In genomic region chr7:113915936-113916335, GRCm38 (mm10) we compare ENCODE assay signal across 22 mouse cellular contexts.
DNase-seq lines count a peak whose midpoint lies in the region; ATAC-seq lines count a peak whose summit lies in the region.
"Had no signal": no experiment of that assay in that cellular context is flagged by ENCODE, and none has a peak within 500 bp of the region (broad histone marks: within the 10 kb centered on the region; RNA-seq: fewer than 3 reads in every experiment).

No protein-coding gene starts in this region.

- H3K4me1 ChIP-seq in embryonic facial prominence, embryonic 14.5 days (ENCODE audit: control insufficient read depth, insufficient read depth, low read length): no peaks in the 10 kb centered on the region
- no peaks in the 10 kb centered on the region for H3K4me1 ChIP-seq in forebrain, embryonic 10.5 days
- no peaks in the 10 kb centered on the region for H3K4me1 ChIP-seq in midbrain, embryonic 11.5 days (ENCODE audit: control insufficient read depth, insufficient read depth, low read length)

- H3K27me3 ChIP-seq in embryonic facial prominence, embryonic 14.5 days (replicated peaks; ENCODE audit: control insufficient read depth, insufficient read depth, low read length): no peaks in the 10 kb centered on the region
- no peaks in the 10 kb centered on the region for H3K27me3 ChIP-seq in forebrain, embryonic 10.5 days (ENCODE audit: poor library complexity, severe bottlenecking)
- no peaks in the 10 kb centered on the region for H3K27me3 ChIP-seq in midbrain, embryonic 11.5 days (ENCODE audit: control insufficient read depth, insufficient read depth, low read length)
- H3K27me3 ChIP-seq: forebrain, embryonic 15.5 days had no signal

- H3K27ac ChIP-seq in embryonic facial prominence, embryonic 14.5 days (replicated peaks; ENCODE audit: low read depth, low read length): peak overlapping the region; percentile 48; the same call in 1 of the 2 replicates
- no peak overlapping the region for H3K27ac ChIP-seq in forebrain, embryonic 10.5 days
- H3K27ac ChIP-seq in midbrain, embryonic 11.5 days (ENCODE audit: low read depth, low read length): no peak overlapping the region
- H3K27ac ChIP-seq: forebrain, embryonic 15.5 days; liver, embryonic 14.5 days had no signal

- H3K9me3 ChIP-seq in embryonic facial prominence, embryonic 14.5 days (ENCODE audit: control insufficient read depth, low read length): peaks cover 10% of the 10 kb centered on the region
- H3K9me3 ChIP-seq in forebrain, embryonic 10.5 days: no peaks in the 10 kb centered on the region
- no peaks in the 10 kb centered on the region for H3K9me3 ChIP-seq in midbrain, embryonic 11.5 days (ENCODE audit: control insufficient read depth, low read length)
- H3K9me3 ChIP-seq: forebrain, embryonic 15.5 days had no signal

- no peak overlapping the region for H3K4me2 ChIP-seq in embryonic facial prominence, embryonic 14.5 days (ENCODE audit: low read depth, low read length)
- H3K4me2 ChIP-seq in midbrain, embryonic 11.5 days: no peak overlapping the region
- H3K4me2 ChIP-seq: forebrain, embryonic 15.5 days; lung, embryonic 14.5 days had no signal

- 61% methylated on average over 4 of the region's 4 CpGs for WGBS in embryonic facial prominence, embryonic 14.5 days
- WGBS in forebrain, embryonic 10.5 days: 89% methylated on average over 4 of the region's 4 CpGs
- 83% methylated on average over 4 of the region's 4 CpGs for WGBS in midbrain, embryonic 11.5 days

- H3K36me3 ChIP-seq in embryonic facial prominence, embryonic 14.5 days (ENCODE audit: control insufficient read depth, insufficient read depth, low read length): no peaks in the 10 kb centered on the region
- H3K36me3 ChIP-seq in forebrain, embryonic 10.5 days (replicated peaks): no peaks in the 10 kb centered on the region
- H3K36me3 ChIP-seq in midbrain, embryonic 11.5 days (ENCODE audit: control insufficient read depth, insufficient read depth, low read length): no peaks in the 10 kb centered on the region
- H3K36me3 ChIP-seq: forebrain, embryonic 15.5 days had no signal

- intact Hi-C loops in heart, postnatal 14 days (cut with DNase I): no loop called here
- intact Hi-C loops in left cerebral cortex, postnatal 36 days (cut with DNase I): no loop called here

- ATAC-seq in embryonic facial prominence, embryonic 14.5 days (ENCODE audit: low read depth): no peak
- no peak for ATAC-seq in midbrain, embryonic 11.5 days (ENCODE audit: low FRiP score)
- ATAC-seq: CD4-positive, CD25-positive, alpha-beta regulatory T cell, adult 4 months; forebrain, embryonic 15.5 days; hindbrain, embryonic 16.5 days; midbrain, embryonic 16.5 days had no signal

- no peak overlapping the region for H3K9ac ChIP-seq in embryonic facial prominence, embryonic 14.5 days (ENCODE audit: low read depth, low read length)
- H3K9ac ChIP-seq in midbrain, embryonic 11.5 days (ENCODE audit: low read length): no peak overlapping the region
- H3K9ac ChIP-seq: forebrain, embryonic 15.5 days; liver, embryonic 14.5 days; lung, embryonic 14.5 days had no signal

- no peak overlapping the region for H3K4me3 ChIP-seq in embryonic facial prominence, embryonic 14.5 days (ENCODE audit: low read depth, low read length)
- H3K4me3 ChIP-seq in forebrain, embryonic 10.5 days: no peak overlapping the region
- H3K4me3 ChIP-seq in midbrain, embryonic 11.5 days (ENCODE audit: low read depth, low read length): no peak overlapping the region
- H3K4me3 ChIP-seq: forebrain, embryonic 15.5 days had no signal

- DNase-seq in heart, adult 11 months: peak; percentile 55
- no peak for DNase-seq in heart, postnatal 14 days
- DNase-seq in left cerebral cortex, adult 11 months (ENCODE audit: low spot score): peak; percentile 21
- DNase-seq in left cerebral cortex, postnatal 36 days (ENCODE audit: low spot score in 2 of 2): no peak
- DNase-seq in 3T3-L1 (ENCODE audit: low read depth, low spot score): peak; percentile 16
- DNase-seq in embryonic facial prominence, embryonic 14.5 days (ENCODE audit: low spot score): peak; percentile 61
- DNase-seq in forebrain, embryonic 10.5 days (ENCODE audit: extremely low spot score, low spot score): no peak
- DNase-seq in midbrain, embryonic 11.5 days (ENCODE audit: low spot score, missing footprints): no peak
- DNase-seq: adrenal gland, postnatal 14 days; cerebellum, adult 11-12 months; cerebellum, adult 9-11 months; embryo, embryonic 11 days; kidney, adult 18-20 months; liver; lung, embryonic 14.5 days; lung, postnatal 14 days; thymus, postnatal 14 days had no signal

Comparison
In these comparisons a context has a peak if more than half of its experiments do, and no peak if none do; other contexts are left out.
1. DNase-seq: peak in heart, adult 11 months (single experiment), left cerebral cortex, adult 11 months (single experiment), 3T3-L1 (single experiment) and embryonic facial prominence, embryonic 14.5 days (single experiment); none in heart, postnatal 14 days (0 of 2), left cerebral cortex, postnatal 36 days (0 of 2), forebrain, embryonic 10.5 days (single experiment) and midbrain, embryonic 11.5 days (single experiment).